Mouse (Mus musculus): Measurements from ENCODE around the gene Zfp219.

DNA sequence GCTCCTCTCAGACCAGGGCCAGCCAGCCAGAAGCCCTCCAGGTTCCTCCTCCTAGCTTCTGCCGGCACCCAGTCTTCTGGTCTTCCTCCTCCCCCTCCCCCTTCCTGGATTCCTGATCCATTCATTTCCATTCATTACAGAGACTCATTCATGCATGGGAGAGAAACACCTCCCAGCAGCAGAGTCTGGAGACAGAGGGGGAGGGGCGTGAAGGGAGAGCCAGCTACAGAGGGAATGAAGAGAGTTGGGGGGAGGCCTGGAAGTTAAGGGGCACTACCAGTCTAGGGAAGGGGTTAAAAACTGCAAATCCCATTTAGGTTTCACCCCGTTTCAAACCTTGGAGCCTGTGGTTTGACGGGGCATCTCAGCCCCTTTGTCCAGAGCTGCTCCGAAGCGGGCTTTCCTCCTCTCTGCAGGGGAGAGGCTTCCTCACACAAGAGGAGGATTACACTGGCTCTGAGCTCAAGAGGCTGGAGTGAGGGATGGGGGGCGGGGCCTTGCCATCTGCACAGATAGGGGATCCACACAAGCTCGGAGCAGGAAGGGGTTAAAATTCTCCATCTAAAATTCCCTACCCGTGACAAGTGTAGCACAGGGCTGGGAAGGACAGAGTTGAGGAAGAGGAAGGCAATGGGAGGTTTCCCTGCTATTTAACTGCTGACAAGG is 10.0 kb downstream of the Zfp219 start:
- TF ChIP-seq USF1 (IDR thresholded peaks at IDR 0.05; ENCODE audit: low read depth) (no peak), POLR2A (IDR thresholded peaks at IDR 0.05; ENCODE audit: insufficient read length, low read depth) (no peak), SRF (IDR thresholded peaks at IDR 0.05; ENCODE audit: control insufficient read depth, insufficient read length, low read depth) (no peak), TCF12 (IDR thresholded peaks at IDR 0.05; ENCODE audit: insufficient read depth, poor library complexity, severe bottlenecking) (no peak), POLR2AphosphoS2 (IDR thresholded peaks at IDR 0.05; ENCODE audit: insufficient read length, low read depth) (no peak), MYOG (IDR thresholded peaks at IDR 0.05; ENCODE audit: control insufficient read depth in 1 of 3, insufficient read depth in 1 of 3, insufficient read length in 2 of 3, low read depth in 2 of 3) (no peak), E2F4 (IDR thresholded peaks at IDR 0.05; ENCODE audit: insufficient read depth) (no peak), MAX (IDR thresholded peaks at IDR 0.05; ENCODE audit: low read depth) (no peak), CEBPB (IDR thresholded peaks at IDR 0.05; ENCODE audit: insufficient read depth, poor library complexity, severe bottlenecking) (no peak), TCF3 (IDR thresholded peaks at IDR 0.05; ENCODE audit: insufficient read length, low read depth) (no peak), REST (IDR thresholded peaks at IDR 0.05; ENCODE audit: insufficient read depth, insufficient read length) (no peak)
